Mouse (Mus musculus) heart, postnatal 25 days (tissue): ENCODE results near the gene Ddost. TPM values are rescaled to one million over a fixed set of nuclear protein-coding genes. Genes with fewer than 3 reads are reported as not detected.
"Not testable (repeated sequence)": the region's sequence is repeated elsewhere in the genome, so short reads cannot be mapped to it uniquely, and the experiment has no call there.

Source experiments
- DNase-seq: peaks from one replicate; pipeline ENCODE4 v3.0.0; 2022; ENCODE audit warnings: low spot score
- intact Hi-C: fragments of 180-260 bp; cut with DNase I; formaldehyde crosslinking; loops from one replicate; pipeline ENCODE4 v1.15.1; 2025
- total RNA-seq, 2 experiments: library from RNA; stranded (reverse); gene quantifications; 2 replicates each; pipeline ENCODE4 v1.2.3; 2021

Gene Ddost
- total RNA-seq, 2 experiments from 2014 or later = 63.6 to 68.4 TPM

DNA sequence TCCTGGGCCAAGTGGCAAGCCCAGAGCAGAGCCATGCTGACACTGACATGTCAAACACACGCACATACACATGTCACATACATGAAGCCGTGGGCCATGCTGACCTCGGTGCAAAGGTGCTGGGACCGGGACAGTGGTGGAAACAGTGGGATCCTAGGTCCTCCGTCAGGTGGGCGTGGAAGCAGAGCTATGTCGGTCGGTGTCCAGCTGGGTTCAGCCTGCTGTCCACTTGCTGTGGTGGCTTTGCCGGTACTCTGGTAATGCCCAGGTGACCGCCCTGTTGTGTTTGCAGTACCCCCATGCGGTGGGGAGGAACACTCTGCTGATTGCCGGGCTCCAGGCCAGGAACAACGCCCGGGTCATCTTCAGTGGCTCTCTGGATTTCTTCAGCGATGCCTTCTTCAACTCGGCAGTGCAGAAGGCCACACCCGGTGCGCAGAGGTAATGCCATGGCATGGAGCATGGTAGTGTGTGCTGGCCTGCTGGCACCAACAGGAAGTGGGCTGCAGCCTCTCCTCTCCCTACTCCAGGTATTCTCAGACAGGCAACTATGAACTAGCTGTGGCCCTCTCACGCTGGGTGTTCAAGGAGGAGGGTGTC is 5.9 kb downstream of the Ddost start:
- intact Hi-C loops = no loop called here
- DNase-seq = no peak

GRCm38 (mm10) chr4:138311595-138311994 is 7.1 kb downstream of the Ddost start:
- intact Hi-C loops = no loop called here
- no peak for DNase-seq

DNA sequence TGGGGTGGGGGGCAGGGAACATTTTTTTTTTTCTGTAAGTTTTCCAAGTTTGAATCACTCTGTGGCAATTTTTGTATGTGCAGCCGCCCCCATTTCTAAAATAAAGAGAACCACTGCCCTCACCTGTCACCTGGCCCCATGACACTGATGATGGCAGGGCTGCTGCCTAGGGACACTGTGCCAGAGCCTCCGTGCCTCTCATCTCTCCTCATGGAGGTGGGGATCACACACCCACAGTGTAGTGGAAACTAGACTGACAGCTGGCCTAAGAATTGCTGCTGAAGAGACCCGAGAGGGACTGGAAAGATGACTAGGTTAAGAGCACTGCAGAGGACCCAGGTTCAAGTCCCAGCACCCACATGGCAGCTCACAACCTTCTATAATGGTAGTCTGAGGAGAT is 7.6 kb downstream of the Ddost start:
- intact Hi-C loops = no loop called here
- no peak for DNase-seq

- DNase-seq = no peak
- intact Hi-C loops = no loop called here
Measured at GRCm38 (mm10) chr4:138313021-138313420, 8.5 kb downstream of the Ddost start.

GRCm38 (mm10) chr4:138313795-138314194 is 9.3 kb downstream of the Ddost start:
- DNase-seq = no peak
- intact Hi-C loops = no loop called here

DNA sequence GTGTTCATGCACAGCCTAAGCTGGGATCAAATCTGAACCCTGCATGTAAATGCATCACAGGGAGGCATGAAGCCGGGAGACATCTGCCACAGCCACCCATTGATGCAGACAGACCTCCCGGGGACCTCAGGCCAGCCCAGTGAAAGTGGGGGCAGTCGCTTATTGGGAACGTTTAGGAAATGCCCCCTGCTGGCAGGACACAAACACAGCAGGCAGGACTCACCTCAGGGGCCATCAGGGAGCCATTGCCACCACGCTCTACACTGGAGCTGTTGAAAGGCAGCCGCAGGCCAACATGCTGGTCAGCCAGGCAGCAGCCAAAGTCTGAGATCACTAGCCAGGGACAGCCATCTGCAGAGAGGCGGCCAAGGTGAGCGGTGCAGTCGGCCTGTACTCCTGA is 11.3 kb downstream of the Ddost start:
- no peak for DNase-seq
- intact Hi-C loops = no loop called here

DNA sequence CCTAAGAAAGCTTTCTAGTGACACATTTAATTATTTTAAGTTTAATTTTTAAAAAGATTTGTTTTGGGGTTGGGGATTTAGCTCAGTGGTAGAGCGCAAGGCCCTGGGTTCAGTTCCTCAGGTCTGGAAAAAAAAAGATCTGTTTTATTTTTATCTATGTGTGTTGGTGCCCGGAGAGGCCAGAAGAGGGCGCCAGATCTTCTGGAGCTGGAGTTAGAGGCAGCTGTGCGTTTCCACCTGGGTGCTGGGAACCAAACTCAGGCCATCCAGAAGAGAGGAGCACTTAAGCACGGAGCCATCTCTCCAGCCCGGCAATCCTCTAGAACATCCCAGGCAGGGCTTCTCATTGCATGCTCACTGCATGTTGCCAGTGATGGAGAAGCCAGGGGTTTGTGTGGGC is 11.8 kb downstream of the Ddost start:
- DNase-seq = no peak
- intact Hi-C loops = no loop called here

- intact Hi-C loops = loop anchor here (1.0 to 2.0 kb wide), 2 partner anchors 60 to 108 kb away; no protein-coding TSS in a partner anchor
- DNase-seq = no peak
Measured at GRCm38 (mm10) chr4:138318509-138319266, 14.2 kb downstream of the Ddost start.

DNA sequence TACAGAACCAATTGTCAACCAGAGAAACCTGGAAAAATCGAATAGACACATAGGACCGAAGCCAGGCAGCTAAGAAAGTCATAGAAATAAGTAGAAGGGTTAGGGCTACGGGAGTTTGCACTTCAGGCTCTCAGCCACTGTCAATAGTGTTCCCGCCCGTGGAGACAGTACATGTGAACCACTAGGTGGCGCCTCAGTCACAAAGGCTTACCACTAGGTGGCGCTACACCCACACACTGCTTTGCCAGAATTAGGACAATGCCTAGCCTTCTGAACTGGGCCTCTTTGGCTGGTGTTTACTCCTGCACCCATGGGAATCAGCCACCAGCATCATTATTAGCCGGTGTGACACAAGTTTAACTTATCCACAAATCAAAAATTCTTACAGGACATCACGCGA is 15.0 kb downstream of the Ddost start:
- intact Hi-C loops = loop anchor here (1.0 to 2.0 kb wide), 2 partner anchors 59 to 107 kb away; no protein-coding TSS in a partner anchor
- DNase-seq = peak; percentile 67

DNA sequence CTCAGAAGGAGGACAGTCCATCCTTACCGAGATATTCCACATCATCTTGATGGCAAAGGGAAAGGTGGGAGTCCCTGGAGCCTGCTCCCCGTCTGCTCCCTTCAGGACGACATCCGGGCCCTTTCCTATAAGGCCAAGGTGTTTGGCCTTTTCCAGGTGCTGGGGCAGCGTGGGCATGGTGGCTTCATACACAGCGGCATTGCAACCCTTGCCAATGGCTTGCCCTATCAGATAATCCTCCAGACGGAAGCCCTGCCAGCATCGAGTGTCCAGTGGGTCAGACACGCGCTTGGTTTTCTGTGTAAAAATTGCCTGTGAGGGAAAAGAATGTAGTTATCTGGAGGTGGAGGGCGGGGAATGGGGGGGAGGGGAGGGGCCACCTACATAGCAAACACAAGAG is 16.2 kb downstream of the Ddost start:
- intact Hi-C loops = no loop called here
- DNase-seq = no peak

DNA sequence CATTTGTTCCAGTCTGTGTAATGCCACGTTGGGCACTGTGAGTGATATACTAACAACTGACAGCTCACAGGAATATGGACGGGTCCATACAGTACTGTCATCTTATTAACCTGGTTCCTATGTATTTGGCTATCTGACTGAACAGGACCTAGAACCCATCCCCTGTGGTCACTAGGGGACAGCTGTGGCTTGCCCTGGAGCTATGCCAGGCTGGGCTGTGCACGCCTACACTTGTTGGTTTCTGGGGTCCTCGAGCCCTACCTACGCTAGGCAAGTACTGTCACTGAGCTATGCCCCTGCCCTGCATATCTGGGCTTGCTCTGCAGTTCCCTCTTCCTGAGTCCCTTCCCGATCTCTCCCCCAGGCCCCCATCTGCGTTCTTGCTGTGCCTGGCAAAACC is 17.0 kb downstream of the Ddost start:
- DNase-seq = no peak
- intact Hi-C loops = no loop called here

GRCm38 (mm10) chr4:138322692-138323091 is 18.2 kb downstream of the Ddost start:
- no peak for DNase-seq
- intact Hi-C loops = no loop called here

- intact Hi-C loops = no loop called here
- no peak for DNase-seq
Measured at GRCm38 (mm10) chr4:138323753-138324152, 19.2 kb downstream of the Ddost start.

DNA sequence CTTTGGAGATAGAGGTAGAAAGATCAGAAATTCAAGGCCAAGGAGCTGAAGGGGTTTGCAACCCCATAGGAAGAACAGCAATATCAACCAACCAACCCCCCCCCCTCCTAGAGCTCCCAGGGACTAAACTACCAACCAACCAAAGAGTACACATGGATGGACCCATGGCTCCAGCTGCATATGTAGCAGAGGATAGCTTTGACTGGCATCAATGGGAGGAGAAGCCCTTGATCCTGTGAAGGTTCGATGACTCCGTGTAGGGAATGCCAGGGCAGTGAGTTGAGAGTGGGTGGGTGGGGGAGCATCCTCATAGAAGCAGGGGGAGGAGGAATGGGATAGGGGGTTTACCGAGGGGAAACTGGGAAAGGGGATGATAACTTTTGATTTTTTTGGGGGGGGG is 19.9 kb downstream of the Ddost start:
- DNase-seq = no peak
- intact Hi-C loops = no loop called here

DNA sequence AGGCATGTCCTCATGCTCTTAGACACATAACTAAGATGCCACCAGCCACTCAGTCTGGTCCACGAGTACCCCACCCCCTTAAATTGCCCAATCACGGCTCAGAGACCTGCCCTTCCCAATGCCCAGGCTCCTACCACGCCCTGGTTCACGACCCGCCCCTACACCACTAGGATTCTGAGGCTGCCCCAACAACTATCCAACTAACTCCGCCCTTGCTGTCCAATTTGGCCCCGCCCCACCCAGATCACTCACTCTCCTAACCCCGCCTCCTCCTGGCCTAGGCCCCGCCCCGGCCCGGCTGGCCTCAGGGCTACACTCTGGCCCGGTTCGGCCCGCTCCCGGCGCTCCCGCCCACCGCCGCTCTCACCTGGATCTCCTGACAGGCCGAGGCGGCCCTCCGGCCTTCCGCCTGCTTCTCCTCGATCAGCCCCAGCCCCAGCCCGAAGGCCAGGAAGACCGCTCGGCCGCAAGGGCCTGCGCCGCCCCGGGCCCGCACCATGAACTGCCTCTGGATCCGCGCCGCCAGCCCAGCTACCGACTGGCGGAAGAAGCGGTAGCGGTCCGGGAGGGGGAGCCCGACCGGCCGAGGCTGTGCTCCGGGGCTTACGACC is 21.0 kb downstream of the Ddost start:
- DNase-seq = peak; percentile 96
- intact Hi-C loops = no loop called here

GRCm38 (mm10) chr4:138326077-138326695 is 21.7 kb downstream of the Ddost start, which contains the start of gene Pink1:
Gene Pink1, minus strand, starts transcription at chr4:138326307.
- intact Hi-C loops = no loop called here

DNA sequence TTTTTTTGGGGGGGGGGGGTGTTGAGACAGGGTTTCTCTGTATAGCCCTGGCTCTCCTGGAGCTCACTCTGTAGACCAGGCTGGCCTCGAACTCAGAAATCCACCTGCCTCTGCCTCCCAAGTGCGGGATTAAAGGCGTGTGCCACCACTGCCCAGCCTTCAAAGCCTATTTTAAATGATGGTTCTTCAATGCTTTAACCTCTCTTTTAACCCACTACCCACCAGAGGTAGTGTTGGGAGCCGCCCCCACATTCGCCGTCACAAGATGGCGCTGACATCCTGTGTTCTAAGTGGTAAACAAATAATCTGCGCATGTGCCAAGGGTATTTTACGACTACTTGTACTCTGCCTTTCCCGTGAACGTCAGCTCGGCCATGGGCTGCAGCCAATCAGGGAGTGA is 22.6 kb downstream of the Ddost start:
- intact Hi-C loops, DNase-seq: not testable (repeated sequence)

More at GRCm38 (mm10) chr4:138326077-138326695, 21.7 kb downstream of the Ddost start, which contains the start of gene Pink1:
- DNase-seq = peak; percentile 85

DNA sequence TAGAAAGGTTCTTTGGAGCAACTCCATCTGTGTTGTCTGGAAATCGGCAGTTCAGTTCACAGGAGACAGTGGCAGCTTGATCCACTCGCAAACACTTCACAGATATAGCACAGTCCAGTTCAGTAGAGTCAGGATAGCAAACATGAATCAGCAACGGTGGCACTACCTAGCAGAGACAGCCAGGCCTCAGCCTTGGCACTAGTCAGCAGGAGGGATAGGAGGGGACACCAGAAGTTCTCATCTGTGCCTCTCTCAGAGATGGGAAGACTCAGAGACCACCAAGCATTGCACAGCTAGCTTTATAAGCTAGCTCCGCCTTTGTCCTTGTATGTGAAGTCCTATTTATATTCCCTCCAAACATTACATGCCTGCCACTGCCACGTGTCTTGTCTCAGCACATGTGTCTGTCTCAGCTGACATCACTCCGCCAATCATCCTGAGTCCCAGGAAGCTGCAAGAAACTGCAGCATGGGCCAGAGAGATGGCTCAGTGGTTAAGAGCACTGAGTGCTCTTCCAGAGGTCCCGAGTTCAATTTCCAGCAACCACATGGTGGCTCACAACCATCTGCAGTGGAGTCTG is 23.5 kb downstream of the Ddost start:
- no peak for DNase-seq
- intact Hi-C loops = loop anchor here (2.0 kb wide), 1 partner anchor 51 kb away; no protein-coding TSS in a partner anchor

DNA sequence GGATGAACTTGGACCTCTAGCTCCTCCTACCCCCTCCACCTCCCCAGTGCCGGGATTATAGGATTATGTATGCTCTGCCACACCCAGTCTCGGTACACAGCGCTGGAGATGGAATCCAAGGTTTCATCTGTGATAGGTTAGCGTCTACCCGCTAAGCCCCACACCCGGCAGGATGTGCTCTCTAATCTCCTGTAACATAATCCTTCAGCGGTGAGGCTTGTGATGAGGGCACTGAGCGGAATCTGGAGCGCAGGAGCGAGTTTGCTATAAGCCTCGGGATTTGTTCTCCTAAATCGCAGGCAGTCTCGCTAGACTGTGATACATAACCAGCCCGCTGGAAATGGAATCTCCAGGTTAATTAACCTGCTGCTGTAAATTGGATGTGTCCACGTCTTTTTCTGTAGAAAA is 25.7 kb downstream of the Ddost start:
- DNase-seq = no peak
- intact Hi-C loops = no loop called here

DNA sequence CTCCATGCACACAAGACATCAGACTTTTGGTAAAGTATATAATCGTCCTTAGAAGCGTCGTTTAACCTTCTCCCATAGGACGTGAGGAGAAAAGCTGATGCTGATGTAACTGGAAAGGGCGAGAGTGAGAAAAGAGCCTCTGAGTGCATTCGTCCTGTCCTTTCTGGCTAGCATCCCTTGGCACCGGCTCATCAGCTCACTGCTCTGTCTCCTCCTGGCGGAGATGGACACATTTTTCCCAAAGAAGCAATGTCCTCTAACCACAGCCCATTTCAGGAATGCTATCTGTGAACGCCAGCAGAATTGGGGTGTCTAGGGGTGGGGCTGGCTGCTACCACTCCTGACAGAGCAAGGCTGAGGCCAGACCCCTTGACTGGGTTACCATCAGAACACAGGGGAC is 27.1 kb downstream of the Ddost start:
- intact Hi-C loops = no loop called here
- no peak for DNase-seq
